Mouse (Mus musculus) heart, embryonic 14.5 days (tissue): ENCODE results near the gene Mob2. TPM values are rescaled to one million over a fixed set of nuclear protein-coding genes. Genes with fewer than 3 reads are reported as not detected.

Experiments
- ATAC-seq: fragments of 200-750 bp; cut with Nextera tagmentation; 2 replicates; pipeline ENCODE4 v1.8.0; 2017; ENCODE audit warnings: low read depth, moderate TSS enrichment; ENCODE audit not compliant: insufficient number of reproducible peaks, insufficient read depth, low FRiP score
- H3K27ac ChIP-seq, 2 experiments: fragments of 200-500 bp in 1 of 2; fragments of 300-500 bp in 1 of 2; sonication (generic) in 1 of 2; replicated peaks in 1 of 2; 2 replicates each; pipeline ENCODE4 v1.5.1; 2012 to 2014; ENCODE audit warnings: low read depth in 2 of 2, low read length in 2 of 2, control low read depth in 1 of 2, mild to moderate bottlenecking in 1 of 2, mixed read lengths in 1 of 2; ENCODE audit not compliant: control insufficient read depth in 1 of 2, insufficient read depth in 1 of 2
- H3K27me3 ChIP-seq: fragments of 300-500 bp; sonication (generic); 2 replicates; pipeline ENCODE4 v1.6.1; 2014; ENCODE audit warnings: mild to moderate bottlenecking, low read length, control low read depth; ENCODE audit not compliant: control insufficient read depth, insufficient read depth
- H3K36me3 ChIP-seq: fragments of 300-500 bp; sonication (generic); 2 replicates; pipeline ENCODE4 v1.6.1; 2014; ENCODE audit warnings: mild to moderate bottlenecking, control low read depth, low read length, mixed read lengths; ENCODE audit not compliant: control insufficient read depth, insufficient read depth
- H3K4me1 ChIP-seq, 2 experiments: fragments of 200-500 bp in 1 of 2; fragments of 300-500 bp in 1 of 2; sonication (generic) in 1 of 2; 2 replicates each; pipeline ENCODE4 v1.6.1; 2012 to 2014; ENCODE audit warnings: low read length in 2 of 2, control low read depth in 1 of 2, mixed read lengths in 1 of 2; ENCODE audit not compliant: control insufficient read depth in 2 of 2, insufficient read depth in 2 of 2
- H3K4me2 ChIP-seq: fragments of 300-500 bp; sonication (generic); 2 replicates; pipeline ENCODE4 v1.6.1; 2014; ENCODE audit warnings: mild to moderate bottlenecking, low read length
- H3K4me3 ChIP-seq, 2 experiments: fragments of 200-500 bp in 1 of 2; fragments of 300-500 bp in 1 of 2; sonication (generic) in 1 of 2; 2 replicates each; pipeline ENCODE4 v1.5.1; 2012 to 2014; ENCODE audit warnings: low read length in 2 of 2, mild to moderate bottlenecking in 2 of 2, control low read depth in 1 of 2, low read depth in 1 of 2, moderate library complexity in 1 of 2; ENCODE audit not compliant: control insufficient read depth in 1 of 2, insufficient read depth in 1 of 2
- H3K9ac ChIP-seq: fragments of 300-500 bp; sonication (generic); 2 replicates; pipeline ENCODE4 v1.6.1; 2014; ENCODE audit warnings: mild to moderate bottlenecking, low read length
- H3K9me3 ChIP-seq: fragments of 300-500 bp; sonication (generic); 2 replicates; pipeline ENCODE4 v1.6.1; 2016; ENCODE audit warnings: low read length, control low read depth; ENCODE audit not compliant: control insufficient read depth
- WGBS: fragments of 180-500 bp; shearing (Covaris S2); extraction: QIAGEN DNeasy Blood & Tissue Kit; methylation state at CpG from one replicate; pipeline ENCODE4 v1.1.7; 2014; 5-methylcytosine and 5-hydroxymethylcytosine counted together
- polyA plus RNA-seq: library from polyadenylated mRNA; unstranded; fragments of >200 nt; fragmentation: Nextera tagmentation; extraction: Ambion mirVana; gene quantifications from 2 replicates; pipeline ENCODE4 v1.2.1, GENCODE M21; 2014

Mob2 gene
- polyA plus RNA-seq, 1 experiment from 2014 or later = 48.9 TPM

GRCm38 (mm10) chr7:142059024-142059423 lies 1.8 kb downstream of the Mob2 start:
- Histone ChIP-seq H3K27me3 (no peaks in the 10 kb centered on the region), H3K9me3 (no peaks in the 10 kb centered on the region), H3K4me3 (no peak overlapping the region; a peak in 1 of 4 replicates), H3K4me1 (peaks cover 5 to 36% of the 10 kb centered on the region in 2 experiments), H3K27ac (no peak overlapping the region), H3K4me2 (no peak overlapping the region), H3K9ac (no peak overlapping the region; the same call in 1 of the 2 replicates), H3K36me3 (peaks cover 24% of the 10 kb centered on the region)
- WGBS = 31% methylated on average over 2 of the region's 2 CpGs
- no peak for ATAC-seq

- no peak for ATAC-seq
- Histone ChIP-seq H3K27me3 (no peaks in the 10 kb centered on the region), H3K4me3 (no peak overlapping the region), H3K4me1 (peaks cover 5 to 36% of the 10 kb centered on the region in 2 experiments), H3K27ac (no peak overlapping the region), H3K9me3 (no peaks in the 10 kb centered on the region), H3K9ac (no peak overlapping the region), H3K4me2 (no peak overlapping the region), H3K36me3 (peaks cover 24% of the 10 kb centered on the region)
- WGBS = 82% methylated on average over 1 of the region's 1 CpGs
These were observed 3.7 kb downstream of the Mob2 start for GRCm38 (mm10) chr7:142057121-142057520.

- ATAC-seq = no peak
- Histone ChIP-seq H3K27me3 (no peaks in the 10 kb centered on the region), H3K4me3 (no peak overlapping the region), H3K4me1 (peaks cover 5 to 35% of the 10 kb centered on the region in 2 experiments), H3K9me3 (no peaks in the 10 kb centered on the region), H3K36me3 (peaks cover 24% of the 10 kb centered on the region), H3K4me2 (no peak overlapping the region), H3K9ac (no peak overlapping the region), H3K27ac (no peak overlapping the region)
- WGBS = 83% methylated on average over 1 of the region's 1 CpGs
These were observed 4.2 kb downstream of the Mob2 start for GRCm38 (mm10) chr7:142056601-142057061.

- no peak for ATAC-seq
- Histone ChIP-seq H3K9me3 (no peaks in the 10 kb centered on the region), H3K4me1 (peaks cover 2 to 34% of the 10 kb centered on the region in 2 experiments), H3K4me2 (no peak overlapping the region), H3K9ac (no peak overlapping the region), H3K4me3 (no peak overlapping the region), H3K36me3 (peaks cover 24% of the 10 kb centered on the region), H3K27me3 (no peaks in the 10 kb centered on the region), H3K27ac (no peak overlapping the region)
- WGBS = 77% methylated on average over 3 of the region's 3 CpGs
These were observed 5.4 kb downstream of the Mob2 start for GRCm38 (mm10) chr7:142055431-142055830.

DNA sequence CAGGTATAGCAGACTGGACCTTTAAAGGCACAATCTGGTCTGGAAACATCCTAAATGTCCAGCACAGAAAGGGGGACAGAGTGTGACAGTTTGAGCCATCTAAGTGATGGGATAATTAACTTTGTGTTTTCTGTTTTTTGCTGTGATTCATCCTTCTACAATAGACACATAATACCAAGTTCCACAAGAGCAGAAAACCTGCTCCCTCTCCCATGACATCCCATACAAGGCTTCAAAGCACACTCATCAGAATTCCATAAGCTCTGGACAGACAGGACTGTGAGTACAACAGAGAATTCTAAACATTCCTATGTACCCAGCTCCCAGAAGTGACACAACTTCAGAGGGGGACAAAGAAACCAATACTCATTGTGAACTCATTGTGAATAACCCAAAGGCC lies 10.3 kb downstream of the Mob2 start:
- ATAC-seq = no peak
- Histone ChIP-seq H3K27me3 (no peaks in the 10 kb centered on the region), H3K4me1 (peaks cover 0 to 6% of the 10 kb centered on the region in 2 experiments; a peak in 1 of 4 replicates), H3K9ac (no peak overlapping the region), H3K4me2 (no peak overlapping the region), H3K4me3 (no peak overlapping the region), H3K27ac (no peak overlapping the region), H3K36me3 (peaks cover 5% of the 10 kb centered on the region; the same call in 1 of the 2 replicates), H3K9me3 (no peaks in the 10 kb centered on the region)

DNA sequence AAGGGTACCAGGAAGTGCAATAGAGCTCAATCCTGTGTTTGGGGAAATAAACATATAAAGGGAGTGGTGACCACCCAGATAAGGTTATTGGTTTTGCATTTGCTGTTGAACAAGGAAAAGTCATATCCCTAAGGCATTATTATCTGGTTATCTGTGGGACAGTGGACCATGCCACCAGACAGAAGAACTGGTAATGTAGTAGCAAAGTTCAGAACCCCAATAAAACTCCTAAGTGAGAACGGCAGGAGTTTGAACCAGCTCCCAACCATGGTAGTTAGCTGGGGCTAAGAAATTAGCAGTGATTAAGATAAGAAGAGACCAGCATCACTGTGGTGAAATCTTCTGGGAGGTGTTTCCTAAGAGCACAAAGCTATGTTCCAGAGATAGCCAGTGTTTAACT lies 14.9 kb downstream of the Mob2 start:
- no peaks in the 10 kb centered on the region for H3K9me3 ChIP-seq
- H3K27me3 ChIP-seq = no peaks in the 10 kb centered on the region
- no peak for ATAC-seq
- 76% methylated on average over 1 of the region's 1 CpGs for WGBS
- H3K27ac ChIP-seq = no peak overlapping the region
- no peak overlapping the region for H3K9ac ChIP-seq
- peaks cover 0 to 5% of the 10 kb centered on the region in 2 experiments; a peak in 1 of 4 replicates for H3K4me1 ChIP-seq
- H3K36me3 ChIP-seq = no peaks in the 10 kb centered on the region; the same call in 1 of the 2 replicates
- no peak overlapping the region for H3K4me3 ChIP-seq
- no peak overlapping the region for H3K4me2 ChIP-seq

DNA sequence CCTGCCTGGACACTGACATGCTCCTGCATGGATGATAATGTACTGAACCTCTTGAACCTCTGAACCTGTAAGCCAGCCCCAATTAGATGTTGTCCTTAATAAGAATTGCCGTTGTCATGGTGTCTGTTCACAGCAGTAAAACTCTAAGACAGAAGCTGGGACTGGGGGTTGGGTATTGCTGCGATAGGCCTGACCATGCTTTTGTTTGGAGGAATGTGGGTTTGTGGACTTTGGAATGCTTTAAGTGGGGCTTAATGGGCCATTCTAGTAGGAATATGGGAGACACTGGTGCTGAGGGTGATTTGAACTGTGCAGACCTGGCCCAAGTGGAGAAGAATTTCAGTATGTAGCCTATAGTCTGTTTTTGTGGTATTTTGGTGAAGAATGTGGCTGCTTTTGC lies 15.5 kb downstream of the Mob2 start:
- Histone ChIP-seq H3K36me3 (no peaks in the 10 kb centered on the region; the same call in 1 of the 2 replicates), H3K9ac (no peak overlapping the region), H3K27me3 (no peaks in the 10 kb centered on the region), H3K27ac (no peak overlapping the region), H3K4me3 (no peak overlapping the region), H3K9me3 (no peaks in the 10 kb centered on the region), H3K4me1 (peaks cover 0 to 3% of the 10 kb centered on the region in 2 experiments; a peak in 1 of 4 replicates), H3K4me2 (no peak overlapping the region)
- no peak for ATAC-seq
- 61% methylated on average over 2 of the region's 2 CpGs for WGBS

DNA sequence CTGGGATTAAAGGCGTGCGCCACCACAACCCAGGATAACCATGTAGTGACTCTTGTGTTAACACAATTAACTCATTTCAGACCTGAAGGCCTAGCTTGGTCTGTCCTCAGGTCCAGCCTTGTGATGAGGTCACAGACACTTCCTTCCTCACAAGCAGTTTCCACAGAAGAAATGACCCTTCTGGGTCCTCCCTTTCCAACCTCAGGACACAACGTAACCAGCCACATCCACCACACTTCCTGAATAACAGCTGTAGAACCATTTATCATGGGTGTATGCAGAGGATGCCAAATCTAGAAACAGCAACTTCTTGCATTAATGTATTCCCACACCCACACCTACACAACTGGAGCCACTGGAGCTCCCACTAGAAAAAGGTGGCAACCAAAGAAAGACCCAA lies 20.1 kb downstream of the Mob2 start:
- Histone ChIP-seq H3K27ac (peak overlapping the region in 1 of 2 experiments; percentile 24; a peak in 1 of 4 replicates), H3K27me3 (no peaks in the 10 kb centered on the region), H3K4me1 (peaks cover 0 to 10% of the 10 kb centered on the region in 2 experiments; a peak in 2 of 4 replicates), H3K36me3 (no peaks in the 10 kb centered on the region; the same call in 1 of the 2 replicates), H3K9me3 (no peaks in the 10 kb centered on the region), H3K9ac (no peak overlapping the region), H3K4me2 (no peak overlapping the region), H3K4me3 (no peak overlapping the region)
- no peak for ATAC-seq
- 82% methylated on average over 3 of the region's 3 CpGs for WGBS
